Mouse (Mus musculus) macrophage (primary cell): ENCODE data around the gene Fbxo40. TPM values are rescaled to one million over a fixed set of nuclear protein-coding genes. Genes with fewer than 3 reads are reported as not detected.

Source experiments
- H3K27ac ChIP-seq: fragments of 350-480 bp; formaldehyde crosslinking; 2 replicates; pipeline ENCODE4 v1.9.0; 2021
- H3K36me3 ChIP-seq: fragments of 350-480 bp; formaldehyde crosslinking; 2 replicates; pipeline ENCODE4 v1.9.0; 2021; ENCODE audit errors: inconsistent target
- H3K4me3 ChIP-seq: fragments of 350-480 bp; formaldehyde crosslinking; 2 replicates; pipeline ENCODE4 v1.9.0; 2021; ENCODE audit errors: inconsistent target
- H3K79me2 ChIP-seq: fragments of 350-480 bp; formaldehyde crosslinking; 2 replicates; pipeline ENCODE4 v1.9.0; 2021; ENCODE audit errors: inconsistent target
- WGBS: methylation state at CpG from one replicate; pipeline ENCODE4 v1.1.7; 2026; ENCODE audit warnings: inconsistent platforms; ENCODE audit not compliant: missing documents; 5-methylcytosine and 5-hydroxymethylcytosine counted together
- polyA plus RNA-seq: library from polyadenylated mRNA; stranded (reverse); fragments of 250-400 nt; gene quantifications from 3 replicates; pipeline ENCODE4 v1.2.4, GENCODE M21; 2018; ENCODE audit warnings: inconsistent platforms
- total RNA-seq, 78 experiments: library from RNA; depleted of rRNA; stranded (reverse); fragments of 250-400 nt; gene quantifications; 1 replicate in 9 of 78; 2 replicates in 24 of 78; 3 replicates in 43 of 78; 4 replicates in 2 of 78; pipeline ENCODE4 v1.2.4; 2018; ENCODE audit warnings: inconsistent platforms in 56 of 78

Gene Fbxo40
- total RNA-seq (2018; cell fraction: chromatin; rRNA removed): under 1 TPM in 16 of 26 experiments, not detected in 10; 0.13 to 0.92 (median 0.40) TPM
- 1 to 10 TPM in 1 of 26 experiments, under 1 TPM in 25; 0.03 to 1.1 (median 0.12) TPM for total RNA-seq (2018; cell fraction: cytosol; rRNA removed)
- 1 to 10 TPM in 3 of 26 experiments, under 1 TPM in 18, not detected in 5; 0.07 to 1.7 (median 0.39) TPM for total RNA-seq (2018; cell fraction: nucleus; rRNA removed)
- 0.03 TPM in 1 of 3 replicates, not detected in the others for polyA plus RNA-seq

DNA sequence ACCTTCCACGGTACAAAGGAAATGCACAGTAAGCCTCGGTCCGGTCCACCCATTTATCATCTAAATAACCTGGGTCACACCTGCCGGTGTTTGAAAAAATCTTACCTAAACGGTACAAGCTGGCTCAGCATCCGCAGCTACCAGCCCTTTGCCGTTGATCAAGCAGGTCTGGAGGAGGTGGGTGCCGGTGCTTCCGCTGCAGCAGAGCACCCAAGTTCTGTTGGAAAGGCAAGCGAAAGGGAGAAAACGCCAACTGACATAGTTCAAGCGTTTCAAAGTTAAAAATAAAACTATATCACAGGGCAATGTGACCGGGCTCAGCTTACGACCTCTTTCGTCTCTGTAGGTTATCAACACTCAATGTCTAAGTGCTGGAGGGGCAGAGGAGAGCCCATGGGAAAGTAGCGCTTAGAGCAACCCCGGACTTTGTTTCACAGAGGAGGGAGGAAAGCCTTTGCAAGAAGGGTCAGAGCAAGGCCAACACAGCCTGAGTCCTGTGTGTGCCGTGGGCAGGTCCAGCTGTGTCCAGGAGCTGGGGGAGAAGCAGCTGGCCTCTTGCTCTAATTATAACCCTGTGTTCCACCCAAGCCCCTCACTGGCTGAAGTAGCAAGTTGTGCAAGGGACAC, at the start of gene Fbxo40:
Gene Fbxo40, minus strand, starts transcription at position 469 of the 627 bp plus-strand sequence.
- Histone ChIP-seq H3K4me3 (peak within 1 kb of the TSS; percentile 0; the same call in 1 of the 2 replicates), H3K79me2 (no peaks in the 10 kb centered on the region), H3K27ac (no peak within 1 kb of the TSS), H3K36me3 (no peaks in the 10 kb centered on the region)
- WGBS: 75% methylated on average over 18 of the region's 18 CpGs

DNA sequence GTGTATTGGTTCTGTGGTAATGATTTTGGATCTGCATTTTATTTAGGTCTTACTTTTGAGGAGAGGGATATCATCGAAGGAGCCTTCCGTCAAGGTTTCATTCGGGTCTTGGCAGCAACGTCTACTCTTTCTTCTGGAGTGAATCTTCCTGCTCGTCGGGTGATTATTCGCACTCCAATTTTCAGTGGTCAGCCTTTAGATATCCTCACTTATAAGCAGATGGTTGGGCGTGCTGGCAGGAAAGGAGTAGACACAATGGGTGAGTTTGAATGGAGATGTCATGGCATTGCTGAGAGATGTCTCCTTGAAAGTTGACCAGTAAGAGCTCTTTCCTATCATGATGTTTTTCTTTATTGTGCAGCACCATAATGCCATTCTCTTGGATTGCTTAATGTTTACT, 44.5 kb upstream of the Fbxo40 start:
- WGBS: 98% methylated on average over 8 of the region's 8 CpGs
- Histone ChIP-seq H3K79me2 (no peaks in the 10 kb centered on the region), H3K36me3 (no peaks in the 10 kb centered on the region), H3K27ac (no peak overlapping the region), H3K4me3 (no peak overlapping the region)

DNA sequence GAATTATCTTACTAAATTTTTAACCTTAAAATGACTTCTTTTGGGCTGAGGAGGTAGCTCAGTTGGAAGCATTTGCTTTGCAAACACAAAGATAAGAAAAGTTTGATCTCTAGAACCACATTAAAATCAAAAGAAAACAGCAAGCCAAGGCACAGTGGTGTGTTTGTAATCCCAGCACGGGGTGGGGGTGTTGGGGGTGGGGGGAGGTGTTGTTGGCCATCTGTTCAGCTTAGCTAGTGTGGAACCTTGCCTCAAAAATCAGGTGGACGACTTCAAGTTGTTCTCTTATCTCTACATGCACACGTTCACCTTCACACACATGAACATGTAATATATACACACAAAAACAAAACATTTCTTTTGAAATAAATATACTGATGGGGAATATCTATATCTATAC, 41.7 kb upstream of the Fbxo40 start:
- 100% methylated on average over 1 of the region's 3 CpGs for WGBS
- H3K79me2 ChIP-seq: no peaks in the 10 kb centered on the region
- no peak overlapping the region for H3K27ac ChIP-seq
- no peak overlapping the region for H3K4me3 ChIP-seq
- H3K36me3 ChIP-seq: no peaks in the 10 kb centered on the region

DNA sequence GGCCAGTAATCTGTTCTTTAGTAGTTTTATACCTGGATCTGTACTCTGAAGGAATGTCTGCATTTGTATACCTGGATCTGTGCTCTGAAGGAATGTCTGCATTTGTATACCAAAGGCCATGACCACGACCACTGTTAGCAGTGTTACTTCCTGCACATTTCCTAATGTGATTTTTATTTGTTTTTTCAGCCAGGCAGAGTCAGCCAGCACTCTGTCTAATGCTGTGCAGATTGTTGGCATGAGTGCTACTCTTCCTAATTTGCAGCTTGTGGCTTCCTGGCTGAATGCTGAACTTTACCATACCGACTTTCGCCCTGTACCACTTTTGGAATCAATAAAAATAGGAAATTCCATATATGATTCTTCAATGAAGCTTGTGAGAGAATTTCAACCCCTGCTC, 37.3 kb upstream of the Fbxo40 start:
- 59% methylated on average over 3 of the region's 3 CpGs for WGBS
- Histone ChIP-seq H3K4me3 (no peak overlapping the region), H3K27ac (no peak overlapping the region), H3K36me3 (no peaks in the 10 kb centered on the region), H3K79me2 (no peaks in the 10 kb centered on the region)

DNA sequence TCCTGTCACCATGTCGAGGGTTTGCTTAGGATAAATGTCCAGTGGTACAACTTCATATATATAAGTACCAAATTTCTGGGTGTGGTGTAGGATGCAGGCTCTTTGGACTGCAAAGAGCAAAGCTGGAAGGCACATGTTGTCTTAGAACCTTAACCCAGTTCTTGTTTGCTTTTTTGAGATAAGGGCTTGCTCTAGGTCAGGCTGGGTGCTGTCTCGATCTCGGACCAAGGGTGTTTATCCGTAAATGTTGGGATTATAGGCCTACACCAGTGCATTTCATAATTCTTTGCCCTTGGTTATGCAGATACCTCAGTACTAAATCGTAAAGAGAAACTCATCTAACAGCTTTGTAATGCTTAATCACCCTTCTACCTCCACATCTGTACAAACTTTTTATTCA, 22.1 kb upstream of the Fbxo40 start:
- Histone ChIP-seq H3K79me2 (peaks cover 27% of the 10 kb centered on the region), H3K27ac (no peak overlapping the region), H3K4me3 (peak overlapping the region; percentile 69), H3K36me3 (no peaks in the 10 kb centered on the region)
- 63% methylated on average over 5 of the region's 5 CpGs for WGBS

DNA sequence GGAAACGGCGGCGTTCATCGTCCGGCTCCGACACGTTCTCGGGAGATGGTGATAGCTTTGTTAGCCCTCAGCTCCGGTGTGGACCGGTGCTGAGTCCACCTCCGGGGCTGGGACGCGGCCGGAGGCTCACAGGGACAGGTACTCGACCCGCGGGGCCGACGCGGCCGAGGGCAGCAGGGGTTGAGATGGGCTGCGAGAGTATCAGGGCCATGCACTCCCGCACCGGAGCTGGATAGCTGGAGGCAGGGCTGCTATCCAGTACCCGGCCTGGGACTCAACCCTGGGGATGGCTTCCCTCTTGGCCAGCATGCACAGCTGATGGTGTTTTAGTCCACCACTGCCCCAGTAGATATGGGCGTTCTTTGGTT, 21.6 kb upstream of the Fbxo40 start:
- peak overlapping the region; percentile 69 for H3K4me3 ChIP-seq
- H3K79me2 ChIP-seq: peaks cover 27% of the 10 kb centered on the region
- WGBS: under 1% methylated on average over 26 of the region's 26 CpGs
- no peaks in the 10 kb centered on the region for H3K36me3 ChIP-seq
- peak overlapping the region; percentile 54; the same call in 1 of the 2 replicates for H3K27ac ChIP-seq

DNA sequence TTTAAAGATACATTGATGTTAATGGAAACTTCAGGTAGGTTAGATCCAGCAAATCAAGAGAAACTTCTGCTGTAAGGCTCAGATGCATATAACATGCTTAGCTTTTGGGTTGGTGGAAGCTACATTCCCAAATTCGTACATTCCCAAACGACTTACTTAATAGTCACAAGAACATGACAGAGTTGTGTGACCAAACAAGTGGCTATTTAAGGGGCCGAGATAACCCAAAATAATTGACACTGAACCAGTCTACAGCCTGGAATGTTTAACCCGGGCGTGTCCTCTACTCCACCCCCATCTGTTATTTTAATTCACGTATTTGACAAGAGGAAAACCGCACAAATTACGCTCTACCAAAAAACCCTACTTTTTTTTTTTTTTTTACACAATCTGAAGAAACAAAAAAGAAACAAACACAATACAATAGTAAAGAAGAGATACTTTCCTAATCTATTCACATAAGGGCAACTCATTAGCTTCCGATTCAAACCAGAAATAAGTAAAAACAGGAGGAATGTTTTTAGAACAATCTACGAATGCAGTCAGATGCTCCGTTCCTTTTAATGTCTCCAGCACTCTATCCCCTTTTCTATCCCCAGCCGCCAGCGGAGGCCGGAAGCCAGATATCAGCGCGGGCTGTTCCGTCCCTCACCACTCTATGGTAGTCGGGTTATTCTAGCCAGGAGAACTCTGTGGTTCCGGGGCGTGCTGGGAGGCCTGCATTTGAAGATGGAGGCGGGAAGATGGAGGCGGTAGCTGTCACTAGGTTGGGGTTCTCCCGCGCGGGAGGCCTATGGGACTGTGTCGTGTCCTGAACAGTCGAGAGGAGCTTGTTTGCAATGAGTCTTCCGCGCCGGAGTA, 21.0 kb upstream of the Fbxo40 start, which contains the start of gene Polq:
Gene Polq, plus strand, starts transcription at position 726 of the 861 bp plus-strand sequence.
- Histone ChIP-seq H3K36me3 (no peaks in the 10 kb centered on the region), H3K27ac (peak within 1 kb of the TSS; percentile 54), H3K4me3 (peak within 1 kb of the TSS; percentile 69), H3K79me2 (peaks cover 27% of the 10 kb centered on the region)
- WGBS: under 1% methylated on average over 30 of the region's 30 CpGs

DNA sequence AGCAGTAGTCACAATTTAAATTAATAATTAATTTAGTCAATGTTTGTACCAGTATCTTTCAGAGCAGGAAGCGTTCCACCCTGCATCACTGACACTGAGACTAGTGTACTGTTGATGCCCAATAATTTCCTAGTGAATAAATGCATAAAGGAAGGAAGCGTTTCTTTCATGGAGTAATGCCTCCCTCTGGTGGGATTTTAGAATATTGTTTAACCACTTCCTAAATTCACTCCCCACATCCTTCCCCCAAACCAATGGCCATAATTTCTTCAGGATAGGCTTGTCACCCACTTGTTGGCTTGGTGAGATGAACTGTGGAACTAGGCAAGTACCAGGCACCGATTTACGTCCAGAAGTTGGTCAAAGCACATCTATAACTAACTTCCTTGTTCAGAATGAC, 20.1 kb upstream of the Fbxo40 start:
- peaks cover 27% of the 10 kb centered on the region for H3K79me2 ChIP-seq
- H3K27ac ChIP-seq: peak overlapping the region; percentile 54
- no peak overlapping the region for H3K4me3 ChIP-seq
- no peaks in the 10 kb centered on the region for H3K36me3 ChIP-seq
- WGBS: 7% methylated on average over 4 of the region's 4 CpGs

DNA sequence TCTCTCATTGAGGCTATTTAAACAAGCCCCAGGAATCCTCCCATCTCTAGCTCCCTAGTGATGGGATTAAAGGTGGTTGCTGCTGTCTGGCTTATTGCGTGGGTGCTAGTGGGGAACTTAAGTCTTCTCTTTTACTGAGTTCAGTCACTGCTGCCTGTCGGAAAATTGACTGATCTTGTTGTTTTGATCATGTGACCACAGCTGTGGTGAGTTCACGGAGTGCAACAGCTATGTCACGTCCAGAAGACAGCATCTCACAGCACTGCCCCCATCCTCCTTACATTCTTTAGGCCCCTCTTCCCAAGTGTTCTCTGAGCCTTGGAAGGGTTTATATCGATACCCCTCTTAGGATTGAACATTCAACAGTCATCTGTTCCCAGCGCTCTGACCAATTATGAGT, 19.0 kb upstream of the Fbxo40 start:
- Histone ChIP-seq H3K79me2 (peaks cover 26% of the 10 kb centered on the region), H3K36me3 (no peaks in the 10 kb centered on the region), H3K27ac (no peak overlapping the region), H3K4me3 (no peak overlapping the region)
- 98% methylated on average over 6 of the region's 6 CpGs for WGBS

DNA sequence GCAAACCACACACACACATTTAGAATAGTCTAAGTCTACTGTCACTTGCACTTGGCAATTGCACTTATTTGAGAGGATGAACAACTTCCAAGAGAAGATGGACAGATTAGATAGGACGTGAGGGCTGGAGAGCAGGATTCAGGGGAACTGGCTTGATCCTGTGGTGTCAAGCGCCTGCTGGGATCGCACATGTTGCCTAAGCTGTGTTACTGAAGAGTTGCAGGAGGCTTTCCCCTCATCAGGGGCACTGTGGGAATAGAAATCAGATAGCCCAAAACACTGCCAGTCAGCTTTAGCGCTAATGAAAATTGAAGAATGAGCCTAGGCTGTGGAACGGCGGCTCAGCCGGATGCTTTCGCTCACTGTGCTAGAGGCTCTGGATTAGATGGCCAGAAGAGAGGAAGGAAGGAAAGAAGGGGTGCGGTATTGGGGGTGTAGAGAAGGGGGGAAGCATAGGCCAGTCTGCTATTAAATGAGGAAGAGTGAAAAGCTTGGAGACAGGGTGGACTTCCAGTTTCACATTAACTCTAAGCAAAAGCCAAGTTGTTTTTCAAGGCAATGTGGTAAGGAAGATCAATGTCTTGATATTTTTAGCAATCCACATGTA, 9.2 kb upstream of the Fbxo40 start:
- Histone ChIP-seq H3K27ac (peak overlapping the region; percentile 33), H3K4me3 (no peak overlapping the region)

DNA sequence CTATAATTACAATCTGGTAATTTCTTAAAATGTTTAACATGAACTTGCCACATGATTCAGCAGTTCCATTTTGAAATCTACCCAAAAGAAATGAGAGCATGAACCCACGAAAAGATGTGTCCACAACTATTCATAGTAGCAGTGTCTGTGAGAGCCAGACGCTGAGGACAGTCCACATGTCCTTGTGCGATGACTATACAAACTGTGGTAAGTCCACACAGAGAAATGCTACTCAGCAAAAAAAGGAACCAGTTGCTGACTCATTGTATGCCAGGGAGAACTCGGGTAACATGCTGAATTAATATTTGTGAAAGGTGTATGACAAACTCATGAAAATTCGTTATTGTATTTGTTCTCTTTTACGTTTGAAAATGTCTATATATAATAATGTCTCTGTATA, 7.4 kb upstream of the Fbxo40 start:
- Histone ChIP-seq H3K4me3 (no peak overlapping the region), H3K36me3 (no peaks in the 10 kb centered on the region), H3K79me2 (no peaks in the 10 kb centered on the region), H3K27ac (no peak overlapping the region)
- 3% methylated on average over 4 of the region's 6 CpGs for WGBS

More for the DNA sequence above, 9.2 kb upstream of the Fbxo40 start:
- no peaks in the 10 kb centered on the region for H3K36me3 ChIP-seq
- whole genome bisulfite sequencing: 31% methylated on average over 9 of the region's 9 CpGs
- no peaks in the 10 kb centered on the region for H3K79me2 ChIP-seq

DNA sequence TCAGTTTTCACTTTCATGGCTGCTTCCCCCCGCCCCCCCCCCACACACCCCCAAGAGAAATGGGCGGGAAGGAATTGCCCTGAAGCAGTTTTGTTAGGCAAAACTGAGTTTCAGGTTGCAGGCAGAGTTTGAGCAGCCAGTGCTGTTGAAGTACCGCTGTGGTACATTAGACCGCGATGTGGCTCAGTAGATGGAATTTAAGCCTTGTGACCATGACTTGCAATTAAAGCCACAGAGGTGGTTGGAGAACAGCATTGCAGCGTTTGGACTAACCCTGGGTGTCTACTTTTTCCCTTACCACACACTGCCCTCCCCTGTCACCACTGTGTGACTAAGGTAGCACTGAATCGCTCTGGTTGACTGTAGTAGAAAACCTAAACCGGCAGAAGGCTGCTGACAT, 774 bp downstream of the Fbxo40 start:
- Histone ChIP-seq H3K4me3 (peak overlapping the region; percentile 0; the same call in 1 of the 2 replicates), H3K36me3 (no peaks in the 10 kb centered on the region), H3K79me2 (no peaks in the 10 kb centered on the region), H3K27ac (no peak overlapping the region)
- WGBS: 7% methylated on average over 8 of the region's 8 CpGs

DNA sequence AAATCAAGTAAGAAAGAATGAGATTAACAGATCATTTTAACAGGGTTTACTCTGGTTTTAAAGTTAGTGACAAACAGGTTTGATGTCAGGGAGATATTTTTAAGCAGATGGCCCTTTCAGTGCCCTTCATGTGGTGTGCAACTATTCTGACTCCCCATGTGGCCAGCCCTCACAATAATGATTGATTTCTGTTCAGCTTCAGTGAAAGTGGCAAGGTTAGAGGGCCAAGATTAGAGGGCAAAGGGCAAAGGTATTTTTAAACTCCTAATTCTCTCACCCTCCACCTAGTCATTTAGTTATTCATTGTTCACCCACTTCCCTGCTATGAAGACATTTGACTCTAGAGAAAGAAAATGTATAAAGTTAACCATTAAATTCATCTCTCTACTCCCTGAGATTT, 2.2 kb downstream of the Fbxo40 start:
- Histone ChIP-seq H3K79me2 (no peaks in the 10 kb centered on the region), H3K27ac (no peak overlapping the region), H3K36me3 (no peaks in the 10 kb centered on the region), H3K4me3 (no peak overlapping the region)

DNA sequence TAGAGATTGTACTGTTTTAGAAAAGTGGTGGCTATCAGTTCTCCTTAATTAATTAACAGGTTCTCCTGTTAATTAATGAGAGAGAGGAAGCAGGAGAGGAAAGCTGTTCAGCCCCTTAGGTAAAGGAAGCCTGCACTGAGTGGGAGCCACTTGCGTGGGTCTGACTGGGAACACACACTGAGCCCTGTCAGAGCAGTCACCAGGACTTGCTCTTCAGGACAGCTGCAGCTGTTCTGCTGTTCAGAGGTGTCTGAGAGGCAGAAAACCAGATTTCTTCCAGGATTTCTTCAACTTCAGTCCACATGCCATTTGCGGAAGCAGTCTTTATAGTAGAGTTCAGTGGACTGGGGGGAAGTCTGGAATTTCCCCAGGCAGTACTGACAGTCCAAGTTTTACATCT, 2.9 kb downstream of the Fbxo40 start:
- Histone ChIP-seq H3K4me3 (no peak overlapping the region), H3K36me3 (no peaks in the 10 kb centered on the region), H3K27ac (no peak overlapping the region), H3K79me2 (no peaks in the 10 kb centered on the region)
- 91% methylated on average over 2 of the region's 2 CpGs for WGBS
